ENCODE assay signal across 10 mouse cellular contexts in genomic region chr16:49503897-49504413, GRCm38 (mm10).
A peak's percentile ranks its signal among the peaks of the same experiment; 100 is the strongest.
DNase-seq lines count a peak whose midpoint lies in the region; ATAC-seq and TF ChIP-seq lines count a peak whose summit lies in the region.
"Had no signal": no experiment of that assay in that cellular context is flagged by ENCODE, and none has a peak within 500 bp of the region (broad histone marks: within the 10 kb centered on the region; RNA-seq: fewer than 3 reads in every experiment).

No protein-coding gene starts in this region.

- no peak overlapping the region for H3K9ac ChIP-seq in liver, adult 2 months (ENCODE audit: low read depth, low read length)
- no peak overlapping the region for H3K9ac ChIP-seq in heart, embryonic 16.5 days (ENCODE audit: low read length)
- H3K9ac ChIP-seq in lung, embryonic 15.5 days, result no peak overlapping the region
- no peak overlapping the region for H3K9ac ChIP-seq in hindbrain, embryonic 14.5 days
- H3K9ac ChIP-seq: limb, embryonic 12.5 days; stomach, embryonic 15.5 days had no signal

- ATAC-seq in heart, embryonic 16.5 days (replicated peaks; ENCODE audit: extremely low read depth, insufficient read depth, low FRiP score), result no peak
- ATAC-seq in lung, embryonic 15.5 days (ENCODE audit: borderline replicate concordance, extremely low read depth, low FRiP score, low TSS enrichment), result peak; percentile 19; the same call in 1 of the 2 replicates
- ATAC-seq in hindbrain, embryonic 14.5 days (ENCODE audit: low FRiP score), result no peak

- no peaks in the 10 kb centered on the region for H3K27me3 ChIP-seq in liver, adult 2 months (ENCODE audit: control insufficient read depth, insufficient read depth, low read length)
- H3K27me3 ChIP-seq in heart, embryonic 16.5 days (ENCODE audit: control insufficient read depth, insufficient read depth, low read length), result no peaks in the 10 kb centered on the region
- no peaks in the 10 kb centered on the region for H3K27me3 ChIP-seq in lung, embryonic 15.5 days
- H3K27me3 ChIP-seq in hindbrain, embryonic 14.5 days (ENCODE audit: control insufficient read depth, insufficient read depth, low read length), result no peaks in the 10 kb centered on the region
- H3K27me3 ChIP-seq: limb, embryonic 12.5 days; stomach, embryonic 15.5 days had no signal

- 63% methylated on average over 14 of the region's 14 CpGs for WGBS in liver, adult 2 months
- WGBS in heart, embryonic 16.5 days, result 47% methylated on average over 14 of the region's 14 CpGs
- 58% methylated on average over 14 of the region's 14 CpGs for WGBS in lung, embryonic 15.5 days
- WGBS in hindbrain, embryonic 14.5 days, result 83% methylated on average over 14 of the region's 14 CpGs

- H3K9me3 ChIP-seq in heart, embryonic 16.5 days (replicated peaks; ENCODE audit: control insufficient read depth, low read length), result no peaks in the 10 kb centered on the region
- H3K9me3 ChIP-seq in lung, embryonic 15.5 days, result no peaks in the 10 kb centered on the region
- H3K9me3 ChIP-seq in hindbrain, embryonic 14.5 days (ENCODE audit: control insufficient read depth, low read length), result no peaks in the 10 kb centered on the region
- H3K9me3 ChIP-seq: limb, embryonic 12.5 days; stomach, embryonic 15.5 days had no signal

- TF ChIP-seq POLR2A in liver, adult 2 months (IDR thresholded peaks at IDR 0.05; ENCODE audit: extremely low read depth, insufficient read depth, low read length), result no peak

- H3K36me3 ChIP-seq in liver, adult 2 months (ENCODE audit: control insufficient read depth, insufficient read depth, low read length), result no peaks in the 10 kb centered on the region
- H3K36me3 ChIP-seq in heart, embryonic 16.5 days (ENCODE audit: control insufficient read depth, insufficient read depth), result no peaks in the 10 kb centered on the region
- no peaks in the 10 kb centered on the region for H3K36me3 ChIP-seq in lung, embryonic 15.5 days
- no peaks in the 10 kb centered on the region for H3K36me3 ChIP-seq in hindbrain, embryonic 14.5 days (replicated peaks; ENCODE audit: control insufficient read depth, insufficient read depth)
- H3K36me3 ChIP-seq: limb, embryonic 12.5 days; stomach, embryonic 15.5 days had no signal

- TF ChIP-seq CTCF in liver, adult 2 months (IDR thresholded peaks at IDR 0.05; ENCODE audit: low read depth, low read length), result no peak

- H3K4me2 ChIP-seq in heart, embryonic 16.5 days (ENCODE audit: low read depth, low read length), result peak overlapping the region; percentile 48
- H3K4me2 ChIP-seq in lung, embryonic 15.5 days, result no peak overlapping the region; the same call in 1 of the 2 replicates
- H3K4me2 ChIP-seq in hindbrain, embryonic 14.5 days (replicated peaks), result no peak overlapping the region
- H3K4me2 ChIP-seq: limb, embryonic 12.5 days; stomach, embryonic 15.5 days had no signal

- no peak for DNase-seq in liver, adult 2 months (ENCODE audit: extremely low read depth, low read depth, low spot score)
- DNase-seq in liver, result no peak
- DNase-seq in adrenal gland, postnatal 14 days, result peak; percentile 13
- peak; percentile 11 for DNase-seq in thymus, postnatal 14 days
- no peak for DNase-seq in ovary, postnatal 36 days (ENCODE audit: low spot score)
- DNase-seq in hindbrain, embryonic 14.5 days (ENCODE audit: low spot score), result no peak

- H3K79me2 ChIP-seq in liver, adult 2 months (ENCODE audit: control insufficient read depth, insufficient read depth, low read length), result no peaks in the 10 kb centered on the region

- H3K4me3 ChIP-seq in liver, adult 2 months (ENCODE audit: insufficient read depth, low read depth, low read length), result peak overlapping the region; percentile 38; the same call in 1 of the 2 replicates
- H3K4me3 ChIP-seq in heart, embryonic 16.5 days (ENCODE audit: low read length), result peak overlapping the region; percentile 30
- no peak overlapping the region for H3K4me3 ChIP-seq in lung, embryonic 15.5 days
- H3K4me3 ChIP-seq in hindbrain, embryonic 14.5 days (replicated peaks; ENCODE audit: low read length), result no peak overlapping the region
- H3K4me3 ChIP-seq: limb, embryonic 12.5 days; stomach, embryonic 15.5 days had no signal

- H3K27ac ChIP-seq in liver, adult 2 months (replicated peaks; ENCODE audit: insufficient read depth, low read depth, low read length), result no peak overlapping the region
- H3K27ac ChIP-seq in heart, embryonic 16.5 days (ENCODE audit: low read length), result no peak overlapping the region
- H3K27ac ChIP-seq in lung, embryonic 15.5 days, result no peak overlapping the region
- H3K27ac ChIP-seq in hindbrain, embryonic 14.5 days, result no peak overlapping the region
- H3K27ac ChIP-seq: limb, embryonic 12.5 days; stomach, embryonic 15.5 days had no signal

- H3K4me1 ChIP-seq in liver, adult 2 months (ENCODE audit: control insufficient read depth, insufficient read depth, low read length), result no peaks in the 10 kb centered on the region; the same call in 1 of the 2 replicates
- H3K4me1 ChIP-seq in heart, embryonic 16.5 days (ENCODE audit: control insufficient read depth, insufficient read depth, low read length), result 0 out of 2 replicates have a peak, but pooled peaks cover 4% of the 10 kb centered on the region
- H3K4me1 ChIP-seq in lung, embryonic 15.5 days, result no peaks in the 10 kb centered on the region
- H3K4me1 ChIP-seq in hindbrain, embryonic 14.5 days (replicated peaks; ENCODE audit: control insufficient read depth, insufficient read depth, low read length), result no peaks in the 10 kb centered on the region
- H3K4me1 ChIP-seq: limb, embryonic 12.5 days; stomach, embryonic 15.5 days had no signal

Comparison
In these comparisons a context has a peak if more than half of its experiments do, and no peak if none do; other contexts are left out.
1. DNase-seq: peak in adrenal gland, postnatal 14 days (single experiment) and thymus, postnatal 14 days (single experiment); none in liver, adult 2 months (single experiment), liver (single experiment), ovary, postnatal 36 days (single experiment) and hindbrain, embryonic 14.5 days (single experiment).
2. H3K4me3 ChIP-seq: peak in liver, adult 2 months (single experiment) and heart, embryonic 16.5 days (single experiment); none in lung, embryonic 15.5 days (single experiment) and hindbrain, embryonic 14.5 days (single experiment).